Mouse (Mus musculus): Measurements from ENCODE around the gene Rpl22.

DNA sequence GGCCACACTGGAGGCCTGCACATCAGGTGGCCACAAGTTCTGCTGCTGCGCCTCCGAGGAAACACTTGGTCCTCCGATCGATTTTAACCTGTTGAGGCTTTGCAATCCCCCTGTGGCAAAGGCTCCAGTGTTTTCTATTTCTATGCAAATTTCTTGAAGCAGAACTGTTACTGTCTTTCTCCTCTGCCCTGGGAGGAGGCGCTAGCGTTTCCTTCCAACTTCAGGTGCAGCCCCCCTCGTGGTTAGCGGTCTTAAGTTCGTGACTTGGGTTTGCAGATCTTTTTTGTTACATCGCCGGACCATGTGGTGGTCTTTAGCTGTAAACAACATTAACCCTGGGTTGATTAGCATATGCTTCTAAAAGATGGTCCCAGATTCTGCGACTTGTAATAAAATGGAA, 8.0 kb downstream of the Rpl22 start:
- TF ChIP-seq CTCF (IDR thresholded peaks at IDR 0.05; ENCODE audit: control insufficient read depth, insufficient read depth, low read length) (no peak), POLR2A (IDR thresholded peaks at IDR 0.05; ENCODE audit: borderline replicate concordance, control insufficient read depth, low read depth, low read length) (no peak)

Data from bone marrow, adult 2 months (tissue).